Mouse (Mus musculus) CH12.LX (cell line): ENCODE measurements around the gene Olfr867. TPM values are rescaled to one million over a fixed set of nuclear protein-coding genes. Genes with fewer than 3 reads are reported as not detected.

Experiments used
- DNase-seq: peaks from one replicate; pipeline ENCODE4 v3.0.0-alpha.2; 2013; ENCODE audit errors: extremely low read depth
- H3K27ac ChIP-seq: 2 replicates; pipeline ENCODE4 v1.5.1; 2012; ENCODE audit warnings: low read depth, mild to moderate bottlenecking, control low read depth, moderate library complexity; ENCODE audit not compliant: insufficient read depth
- H3K27me3 ChIP-seq: replicated peaks from 2 replicates; pipeline ENCODE3; 2012; ENCODE audit warnings: inconsistent platforms
- H3K36me3 ChIP-seq, 2 experiments: replicated peaks in 1 of 2; 2 replicates each; pipeline versions ENCODE3 to v1.6.1; 2012; ENCODE audit warnings: inconsistent platforms in 1 of 2, low read length in 1 of 2, mild to moderate bottlenecking in 1 of 2, mixed read lengths in 1 of 2, moderate library complexity in 1 of 2; ENCODE audit not compliant: control insufficient read depth in 1 of 2, insufficient read depth in 1 of 2
- H3K4me1 ChIP-seq, 2 experiments: 2 replicates each; pipeline ENCODE4 v1.6.1; 2012; ENCODE audit warnings: inconsistent platforms in 1 of 2, moderate library complexity in 1 of 2; ENCODE audit not compliant: insufficient read depth in 2 of 2, control insufficient read depth in 1 of 2
- H3K4me2 ChIP-seq: 2 replicates; pipeline ENCODE4 v1.6.1; 2012; ENCODE audit warnings: low read depth, mild to moderate bottlenecking, control low read depth; ENCODE audit not compliant: poor library complexity, insufficient read depth, severe bottlenecking
- H3K4me3 ChIP-seq, 3 experiments: fragments of 150-350 bp in 1 of 3; sonication (generic) in 1 of 3; replicated peaks in 1 of 3; 2 replicates each; pipeline versions ENCODE3 to v1.5.1; 2011 to 2012; ENCODE audit warnings: low read depth in 2 of 3, low read length in 2 of 3, mild to moderate bottlenecking in 2 of 3, moderate library complexity in 2 of 3, control low read depth in 1 of 3, improper control_type of control experiment in 1 of 3, inconsistent platforms in 1 of 3, mixed read lengths in 1 of 3; ENCODE audit not compliant: poor library complexity in 1 of 3
- H3K79me2 ChIP-seq: replicated peaks from 2 replicates; pipeline ENCODE4 v1.6.1; 2012; ENCODE audit warnings: mild to moderate bottlenecking, moderate library complexity; ENCODE audit not compliant: control insufficient read depth, poor library complexity, insufficient read depth, severe bottlenecking; ENCODE audit errors: extremely low read depth
- H3K9ac ChIP-seq: 2 replicates; pipeline ENCODE4 v1.6.1; 2012; ENCODE audit warnings: low read depth, mild to moderate bottlenecking, control low read depth, moderate library complexity; ENCODE audit not compliant: insufficient read depth
- H3K9me3 ChIP-seq: replicated peaks from 2 replicates; pipeline ENCODE3; 2012; ENCODE audit warnings: low read length, inconsistent platforms, mixed read lengths
- BHLHE40 ChIP-seq: IDR thresholded peaks from 2 replicates; pipeline ENCODE4 v1.6.1; 2011; ENCODE audit warnings: mild to moderate bottlenecking, low read depth, low read length, improper control_type of control experiment
- CHD1 ChIP-seq: IDR thresholded peaks from 2 replicates; pipeline ENCODE4 v1.6.1; 2012; ENCODE audit warnings: low read depth, low read length, improper control_type of control experiment, inconsistent platforms
- CHD2 ChIP-seq: IDR thresholded peaks from 2 replicates; pipeline ENCODE4 v1.6.1; 2011; ENCODE audit warnings: low read length, improper control_type of control experiment
- CTCF ChIP-seq, 2 experiments: IDR thresholded peaks in 1 of 2; conservative IDR thresholded peaks in 1 of 2; 2 replicates each; pipeline ENCODE4 v1.5.1; 2011 to 2012; ENCODE audit warnings: low read depth in 2 of 2, low read length in 2 of 2, improper control_type of control experiment in 1 of 2, inconsistent platforms in 1 of 2, mild to moderate bottlenecking in 1 of 2, moderate library complexity in 1 of 2
- E2F4 ChIP-seq: IDR thresholded peaks from 2 replicates; pipeline ENCODE4 v1.6.1; 2011; ENCODE audit warnings: low read depth, low read length, improper control_type of control experiment; ENCODE audit not compliant: insufficient replicate concordance
- EP300 ChIP-seq: IDR thresholded peaks from 2 replicates; pipeline ENCODE4 v1.6.1; 2011; ENCODE audit warnings: low read length, improper control_type of control experiment
- ETS1 ChIP-seq: conservative IDR thresholded peaks from 2 replicates; pipeline ENCODE4 v1.6.1; 2012; ENCODE audit warnings: low read depth, mild to moderate bottlenecking, inconsistent platforms, low read length, improper control_type of control experiment, moderate library complexity
- HCFC1 ChIP-seq: IDR thresholded peaks from 2 replicates; pipeline ENCODE4 v1.6.1; 2012; ENCODE audit warnings: low read depth, mild to moderate bottlenecking, inconsistent platforms, low read length, improper control_type of control experiment
- JUND ChIP-seq: conservative IDR thresholded peaks from 2 replicates; pipeline ENCODE4 v1.6.1; 2011; ENCODE audit warnings: low read depth, low read length, improper control_type of control experiment
- KAT2A ChIP-seq: IDR thresholded peaks from 2 replicates; pipeline ENCODE4 v1.6.1; 2012; ENCODE audit warnings: low read length, improper control_type of control experiment, inconsistent platforms; ENCODE audit not compliant: insufficient replicate concordance
- MAX ChIP-seq: IDR thresholded peaks from 2 replicates; pipeline ENCODE4 v1.6.1; 2011; ENCODE audit warnings: low read length, improper control_type of control experiment
- MEF2A ChIP-seq: IDR thresholded peaks from 2 replicates; pipeline ENCODE4 v1.6.1; 2014; ENCODE audit warnings: low read depth, mild to moderate bottlenecking, inconsistent platforms, low read length, improper control_type of control experiment, borderline replicate concordance
- NELFE ChIP-seq: IDR thresholded peaks from 2 replicates; pipeline ENCODE4 v1.6.1; 2011; ENCODE audit warnings: low read depth, low read length, improper control_type of control experiment
- PAX5 ChIP-seq: IDR thresholded peaks from 2 replicates; pipeline ENCODE4 v1.6.1; 2012; ENCODE audit warnings: low read length, inconsistent platforms, mixed read lengths
- RCOR1 ChIP-seq: conservative IDR thresholded peaks from 2 replicates; pipeline ENCODE4 v1.6.1; 2012; ENCODE audit warnings: low read depth, mild to moderate bottlenecking, inconsistent platforms, low read length, improper control_type of control experiment
- TBP ChIP-seq: conservative IDR thresholded peaks from 2 replicates; pipeline ENCODE4 v1.6.1; 2011; ENCODE audit warnings: low read depth, low read length, improper control_type of control experiment
- USF1 ChIP-seq: IDR thresholded peaks from 2 replicates; pipeline ENCODE4 v1.6.1; 2014; ENCODE audit warnings: low read depth, mild to moderate bottlenecking, inconsistent platforms, low read length, improper control_type of control experiment
- USF2 ChIP-seq: conservative IDR thresholded peaks from 2 replicates; pipeline ENCODE4 v1.6.1; 2011; ENCODE audit warnings: low read depth, low read length, improper control_type of control experiment
- ZC3H11A ChIP-seq: IDR thresholded peaks from 2 replicates; pipeline ENCODE4 v1.6.1; 2012; ENCODE audit warnings: low read depth, mild to moderate bottlenecking, inconsistent platforms, low read length, improper control_type of control experiment
- ZMIZ1 ChIP-seq: IDR thresholded peaks from 2 replicates; pipeline ENCODE4 v1.6.1; 2012; ENCODE audit warnings: low read depth, mild to moderate bottlenecking, inconsistent platforms, low read length, improper control_type of control experiment
- ZNF384 ChIP-seq: IDR thresholded peaks from 2 replicates; pipeline ENCODE4 v1.6.1; 2012; ENCODE audit warnings: low read depth, low read length, improper control_type of control experiment, inconsistent platforms
- dilution Hi-C: fragments of 300-500 bp; cut with MboI; formaldehyde crosslinking; loops from 2 replicates; pipeline ENCODE4 v1.14.3; 2020; ENCODE audit warnings: low sequenced_read_pairs; ENCODE audit not compliant: extremely low pct_unique_long_range_greater_than_20kb, extremely low pct_ligation_motif_present
- in situ Hi-C: fragments of 300-500 bp; cut with MboI; formaldehyde crosslinking; loops from 3 replicates; pipeline ENCODE4 v1.14.3; 2019; ENCODE audit warnings: low sequenced_read_pairs, low pct_ligation_motif_present, low pct_unique_long_range_greater_than_20kb, mixed read lengths
- polyA plus RNA-seq: library from polyadenylated mRNA; unstranded; fragments of >175 nt; gene quantifications from 2 replicates; pipeline ENCODE4 v1.2.1, GENCODE M21; 2012; ENCODE audit warnings: low read depth; ENCODE audit not compliant: insufficient read length
- total RNA-seq, 2 experiments: library from RNA; depleted of rRNA; stranded (reverse); fragments of 300-350 nt in 1 of 2; fragments of >200 nt in 1 of 2; gene quantifications; 2 replicates each; pipeline ENCODE4 v1.2.3; 2012 to 2014

Gene Olfr867
- total and polyA plus RNA-seq, 3 experiments, result not detected

DNA sequence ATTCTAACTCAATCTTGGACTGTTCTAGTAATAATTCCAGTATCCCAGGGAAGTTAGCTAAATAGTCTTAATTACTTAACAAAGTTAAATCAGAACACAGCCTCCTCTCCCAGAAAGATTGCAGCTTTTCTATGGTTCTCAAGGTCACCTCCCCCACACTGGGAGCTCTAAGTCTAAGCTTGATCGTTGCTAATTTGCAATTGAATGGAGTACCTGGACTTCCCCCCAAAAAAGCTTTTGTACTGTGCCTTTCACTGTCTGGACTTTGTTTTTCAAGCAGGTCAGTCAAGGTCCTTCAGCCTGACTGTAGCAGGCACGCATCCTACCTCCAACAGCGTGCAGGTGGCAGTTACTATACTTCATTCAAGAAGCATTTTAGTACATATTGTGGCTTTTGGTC is 12.9 kb upstream of the Olfr867 start:
- TF ChIP-seq ETS1 (no peak), MEF2A (no peak), PAX5 (no peak), MAX (no peak), CTCF (conservative IDR thresholded peaks at IDR 0.05 in 1 of 2, IDR thresholded peaks at IDR 0.05 in 1 of 2; ENCODE audit: low read depth in 2 of 2, low read length in 2 of 2) (no peak), JUND (no peak), ZC3H11A (no peak), KAT2A (no peak), E2F4 (no peak)
- Histone ChIP-seq H3K9me3 (no peaks in the 10 kb centered on the region), H3K79me2 (no peaks in the 10 kb centered on the region), H3K36me3 (no peaks in the 10 kb centered on the region), H3K9ac (no peak overlapping the region), H3K4me3 (no peak overlapping the region), H3K27ac (no peak overlapping the region), H3K27me3 (no peaks in the 10 kb centered on the region), H3K4me1 (peaks cover 3 to 9% of the 10 kb centered on the region in 2 experiments; a peak in 3 of 4 replicates), H3K4me2 (no peak overlapping the region)
- in situ Hi-C loops (no loop called here), dilution Hi-C loops (no loop called here)
- no peak for DNase-seq

DNA sequence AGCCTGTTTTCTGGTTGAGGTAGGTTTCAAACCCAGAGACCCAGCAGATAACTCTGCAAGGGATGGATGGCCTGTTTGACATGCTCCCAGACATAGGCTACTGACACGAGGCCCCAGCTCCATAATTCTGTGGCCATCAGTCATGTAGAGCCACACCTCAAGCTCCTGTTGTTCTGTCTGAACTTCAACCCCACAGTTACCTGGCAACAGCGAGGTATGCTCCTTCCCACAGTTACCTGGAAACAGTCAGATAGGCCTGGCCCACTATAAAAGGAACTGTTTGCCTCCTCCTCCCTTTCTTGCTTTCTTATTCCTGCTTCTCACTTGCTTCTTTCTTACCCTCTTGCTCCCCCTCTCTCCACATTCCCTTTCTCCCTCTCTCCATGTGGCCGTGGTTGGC is 9.4 kb downstream of the Olfr867 start:
- no peaks in the 10 kb centered on the region for H3K27me3 ChIP-seq
- H3K9me3 ChIP-seq, result no peaks in the 10 kb centered on the region
- H3K4me3 ChIP-seq, result no peak overlapping the region
- no peaks in the 10 kb centered on the region for H3K79me2 ChIP-seq
- no peak overlapping the region for H3K9ac ChIP-seq
- H3K4me1 ChIP-seq, result no peaks in the 10 kb centered on the region
- dilution Hi-C loops, result no loop called here
- in situ Hi-C loops, result no loop called here
- no peak for DNase-seq
- H3K36me3 ChIP-seq, result no peaks in the 10 kb centered on the region
- H3K4me2 ChIP-seq, result no peak overlapping the region
- TF ChIP-seq CHD2, result no peak
- TF ChIP-seq HCFC1, result no peak
- TF ChIP-seq KAT2A, result no peak
- TF ChIP-seq BHLHE40, result no peak
- TF ChIP-seq TBP, result no peak
- TF ChIP-seq NELFE, result no peak
- TF ChIP-seq ZMIZ1, result no peak
- TF ChIP-seq USF2, result no peak
- no peak for TF ChIP-seq ZNF384
- no peak for TF ChIP-seq RCOR1
- TF ChIP-seq EP300, result no peak
- no peak for TF ChIP-seq CHD1
- no peak for TF ChIP-seq USF1
- TF ChIP-seq ZC3H11A, result no peak
- no peak overlapping the region for H3K27ac ChIP-seq
